Mouse (Mus musculus) right cerebral cortex, postnatal 4 days (tissue): ENCODE data around the gene Lamc1.

Source experiments
- DNase-seq: peaks from one replicate; pipeline ENCODE4 v3.0.0-alpha.2; 2022

Gene Lamc1

DNA sequence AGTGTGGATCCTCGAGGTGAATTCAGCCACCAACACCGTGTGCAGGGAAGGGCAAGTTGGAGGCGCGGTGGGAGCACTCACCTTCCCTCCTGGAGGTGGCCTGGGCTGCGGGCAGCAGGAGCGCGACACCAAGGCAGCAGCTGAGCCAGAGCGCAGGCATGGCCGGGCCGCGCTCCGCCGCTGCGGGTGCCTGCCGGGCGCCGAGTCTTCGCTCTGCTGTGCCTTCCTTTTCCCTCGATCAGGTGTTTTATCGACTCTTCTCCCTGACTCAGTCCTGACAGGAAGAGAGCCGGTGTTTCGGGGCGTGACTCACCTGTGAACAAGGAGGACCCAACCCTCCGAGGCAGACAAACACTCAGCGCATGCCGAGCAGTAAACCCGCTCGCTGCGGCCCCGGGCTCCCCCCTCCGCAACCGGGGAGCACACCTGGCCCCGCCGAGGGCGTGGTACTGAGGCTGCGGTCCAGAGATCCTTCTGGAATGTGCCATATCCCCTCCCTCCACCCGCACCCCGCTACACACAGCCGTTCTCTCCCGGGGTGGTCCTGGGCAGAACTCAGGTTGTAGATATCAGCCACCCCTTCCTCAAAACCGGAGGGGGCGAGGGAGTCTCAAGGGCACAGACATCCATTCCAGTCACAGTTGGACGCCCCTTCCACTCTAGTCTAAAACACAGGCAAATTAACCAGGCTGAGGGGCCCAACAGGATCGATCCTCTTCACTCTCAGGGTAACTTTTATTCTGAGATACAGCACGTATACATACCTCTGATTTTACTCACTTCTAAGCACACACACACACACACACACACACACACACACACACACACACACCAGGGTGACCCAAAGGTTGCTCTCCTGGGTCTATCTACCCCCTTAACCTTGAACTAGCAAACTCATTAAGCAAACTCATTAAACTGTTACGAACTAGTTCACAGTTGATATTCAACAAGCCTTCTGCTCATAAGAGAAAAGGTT is 146.5 kb downstream of the Lamc1 start, which contains the start of gene Lamc2:
Gene Lamc2, minus strand, starts transcription at position 620 of the 976 bp plus-strand sequence.
- DNase-seq: no peak

DNA sequence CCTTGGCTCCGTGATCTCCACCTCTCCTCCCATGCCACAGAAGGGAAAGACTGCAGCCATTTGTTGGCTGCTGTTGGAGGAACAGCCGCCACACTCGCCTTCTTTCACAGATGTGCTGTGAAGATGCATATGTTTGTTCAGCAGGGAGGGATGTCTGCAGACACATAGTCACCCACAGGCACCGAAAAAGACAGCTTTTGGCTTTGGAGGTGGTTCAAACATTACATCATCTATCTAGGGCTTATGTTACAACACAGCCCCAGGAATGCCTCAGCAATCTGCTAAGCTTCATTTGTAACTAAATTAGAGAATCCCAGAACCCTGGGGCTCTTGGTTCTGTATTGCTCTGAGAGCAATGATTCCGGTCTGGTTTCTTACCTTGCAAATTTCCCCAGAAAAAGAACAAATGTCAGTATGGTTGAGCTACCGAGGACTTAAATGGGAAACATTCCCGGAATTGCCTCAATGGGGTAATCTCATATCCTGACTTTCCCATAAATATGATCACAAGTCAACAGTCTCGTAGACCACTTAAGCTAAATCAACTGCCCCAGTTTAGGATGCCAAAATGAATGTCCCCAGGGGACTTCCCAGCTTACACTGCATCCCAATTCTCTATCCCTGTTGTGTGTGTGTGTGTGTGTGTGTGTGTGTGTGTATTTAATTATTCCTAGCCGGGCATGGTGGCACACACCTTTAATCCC is 151.8 kb downstream of the Lamc1 start:
- DNase-seq: no peak

DNA sequence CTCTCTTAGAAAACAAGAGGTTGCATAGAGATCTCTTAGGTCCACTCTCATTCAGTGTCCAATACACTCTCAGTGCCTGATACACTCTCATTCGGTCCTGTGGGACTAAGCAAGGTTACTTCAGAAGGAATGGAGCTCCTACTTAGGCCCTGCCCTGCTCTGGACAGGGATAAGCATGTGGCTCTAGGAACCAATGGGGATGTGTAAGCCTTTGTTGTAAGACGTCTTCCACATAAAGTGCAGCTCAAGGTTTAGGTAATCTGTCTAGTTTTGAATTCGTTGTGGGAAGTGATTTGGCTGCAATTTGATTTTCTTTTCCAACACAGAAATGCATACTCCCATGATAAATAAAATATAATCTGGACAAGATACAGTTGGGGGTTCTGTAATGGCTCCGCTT is 152.4 kb downstream of the Lamc1 start:
- no peak for DNase-seq

DNA sequence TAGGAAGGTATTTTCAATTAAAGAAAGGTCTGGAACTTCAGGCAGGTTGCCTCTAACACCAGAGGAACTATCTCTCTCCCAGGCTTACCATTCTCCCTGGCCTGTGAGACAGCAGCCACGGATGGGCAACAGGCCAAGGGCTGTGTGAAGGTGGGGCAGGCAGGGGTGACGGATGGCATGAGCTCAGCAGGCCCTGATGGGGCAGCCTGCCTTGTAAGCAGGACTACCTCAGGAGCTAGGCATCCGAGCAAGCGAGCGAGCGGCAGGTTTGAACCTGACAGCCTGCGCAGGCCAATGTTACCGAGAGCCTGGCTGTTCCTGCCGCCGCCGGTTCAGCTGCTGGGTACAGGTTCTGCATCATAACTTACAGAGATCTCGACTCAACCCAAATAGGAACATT is 157.8 kb downstream of the Lamc1 start:
- DNase-seq: peak; percentile 50

DNA sequence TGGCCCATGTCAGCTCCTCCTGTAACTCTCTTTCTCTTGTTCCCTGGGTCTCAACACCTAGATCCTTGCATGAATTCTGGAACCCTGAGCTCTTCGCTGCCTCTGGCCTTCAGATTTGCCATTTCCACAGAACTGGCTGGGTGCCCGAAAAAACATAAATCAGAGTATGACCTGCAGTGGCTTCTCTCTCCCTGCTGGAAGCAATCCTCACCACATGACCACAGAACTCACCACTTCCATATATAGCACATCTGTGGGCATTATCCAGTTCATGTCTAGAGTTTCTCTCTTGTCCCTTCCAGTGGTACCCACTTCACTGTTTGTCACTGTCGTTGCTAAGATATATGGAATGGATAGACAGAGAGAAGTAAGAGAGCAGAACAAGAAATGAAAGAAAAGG is 159.3 kb downstream of the Lamc1 start:
- no peak for DNase-seq

DNA sequence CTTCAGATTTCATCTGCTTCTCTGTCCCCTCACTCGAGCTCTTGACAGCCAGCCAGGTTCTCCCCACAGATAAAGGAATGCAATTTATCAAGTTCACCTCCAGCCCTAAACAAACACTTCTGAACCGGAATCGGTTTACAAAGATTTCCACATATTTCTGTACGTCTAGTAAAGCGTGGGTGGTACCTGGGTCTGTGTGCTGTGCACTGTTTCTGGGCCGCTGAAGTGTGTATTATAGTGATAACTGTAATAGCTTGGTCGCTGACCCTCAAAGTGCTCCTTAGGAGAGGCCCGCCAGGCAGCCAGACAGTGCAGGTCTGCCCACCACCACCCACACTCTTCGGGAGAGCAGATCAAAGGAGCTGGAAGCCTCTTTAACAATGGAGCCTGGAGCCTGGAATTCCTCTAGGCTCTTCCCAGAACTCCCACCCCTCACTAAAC is 160.3 kb downstream of the Lamc1 start:
- DNase-seq: no peak

DNA sequence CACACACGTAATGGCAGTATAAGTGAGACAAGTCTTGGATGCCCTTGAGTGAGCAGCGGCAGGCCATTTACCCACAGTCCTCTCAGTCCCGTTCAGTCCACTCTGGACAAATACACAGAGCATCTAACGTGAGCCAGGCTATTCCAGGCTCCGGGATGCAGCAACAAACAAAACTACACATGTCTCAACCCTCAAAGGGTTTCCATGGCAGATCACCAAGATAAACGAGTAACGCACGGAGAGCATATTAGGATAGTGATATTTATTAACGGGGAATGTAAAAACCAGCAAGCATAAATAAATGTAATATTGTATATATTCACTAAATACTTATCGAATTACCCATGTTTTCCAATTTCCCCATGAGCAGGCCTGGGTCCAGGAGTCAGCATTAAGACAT is 161.6 kb downstream of the Lamc1 start:
- DNase-seq: no peak
